Mouse (Mus musculus) testis, postnatal 14 days (tissue): ENCODE measurements around the gene Olfr157.

Experiments
- DNase-seq: peaks from one replicate; pipeline ENCODE4 v3.0.0; 2021; ENCODE audit warnings: low spot score

The Olfr157 gene

DNA sequence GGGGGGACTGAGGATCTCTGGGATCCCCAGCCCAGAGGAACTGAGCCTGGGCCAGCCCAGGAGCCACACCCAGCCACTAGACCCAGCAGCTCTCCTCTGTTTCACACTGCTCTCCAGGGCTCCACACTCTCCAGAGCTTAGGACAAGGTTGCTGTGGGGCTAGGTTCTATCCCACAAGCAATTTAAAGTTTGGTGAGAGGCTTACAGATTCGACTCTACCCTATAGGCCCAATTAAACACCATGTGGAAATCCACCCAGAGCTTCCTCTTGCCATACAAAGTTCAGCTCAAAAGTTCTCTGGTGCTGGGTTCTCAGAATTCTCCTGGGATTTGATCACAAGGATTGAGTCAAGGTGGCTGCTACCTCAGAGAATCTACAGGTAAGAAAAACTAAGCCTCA is at the start of gene Olfr157:
Olfr157 (minus strand) TSS at position 101 of the 400 bp plus-strand sequence.
- DNase-seq, result no peak

DNA sequence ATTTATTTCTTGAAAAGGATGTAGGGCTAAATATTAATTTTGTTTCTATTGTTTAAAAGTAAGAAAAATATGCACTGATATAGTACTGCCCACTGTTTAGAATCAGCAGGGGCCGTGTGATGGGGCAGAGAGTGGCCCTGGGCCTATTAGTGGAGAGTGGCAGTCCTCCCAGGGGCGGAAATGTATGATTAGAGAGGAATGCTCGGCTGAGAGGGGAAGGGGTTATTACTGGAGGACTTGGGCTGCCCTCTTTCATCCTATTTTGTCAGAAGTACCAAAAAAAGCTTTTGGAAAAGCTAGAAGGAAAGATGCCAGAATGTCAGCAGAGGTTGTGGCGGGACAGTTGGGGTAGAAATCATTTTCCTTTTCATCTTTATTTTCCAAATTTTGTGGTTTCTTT is 44.2 kb upstream of the Olfr157 start:
- no peak for DNase-seq

DNA sequence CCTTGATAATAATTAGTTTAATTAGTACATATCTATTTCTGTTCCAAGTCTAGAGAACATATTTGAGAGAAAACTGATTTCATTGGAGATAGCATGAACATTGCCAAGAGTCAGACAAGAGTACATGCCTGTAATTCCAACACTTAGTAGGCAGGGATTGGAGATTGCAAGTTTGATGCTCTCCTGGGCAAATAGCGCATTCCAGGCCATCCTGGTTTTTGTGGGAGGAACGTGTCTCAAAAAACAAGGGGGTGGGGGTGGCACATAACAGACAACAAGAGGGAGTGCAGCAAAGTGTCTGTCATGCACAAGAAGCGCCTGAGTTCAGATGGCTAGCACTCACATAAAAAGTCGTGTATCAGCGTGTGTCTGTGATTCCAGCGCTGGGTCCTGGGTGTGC is 39.6 kb upstream of the Olfr157 start:
- no peak for DNase-seq

DNA sequence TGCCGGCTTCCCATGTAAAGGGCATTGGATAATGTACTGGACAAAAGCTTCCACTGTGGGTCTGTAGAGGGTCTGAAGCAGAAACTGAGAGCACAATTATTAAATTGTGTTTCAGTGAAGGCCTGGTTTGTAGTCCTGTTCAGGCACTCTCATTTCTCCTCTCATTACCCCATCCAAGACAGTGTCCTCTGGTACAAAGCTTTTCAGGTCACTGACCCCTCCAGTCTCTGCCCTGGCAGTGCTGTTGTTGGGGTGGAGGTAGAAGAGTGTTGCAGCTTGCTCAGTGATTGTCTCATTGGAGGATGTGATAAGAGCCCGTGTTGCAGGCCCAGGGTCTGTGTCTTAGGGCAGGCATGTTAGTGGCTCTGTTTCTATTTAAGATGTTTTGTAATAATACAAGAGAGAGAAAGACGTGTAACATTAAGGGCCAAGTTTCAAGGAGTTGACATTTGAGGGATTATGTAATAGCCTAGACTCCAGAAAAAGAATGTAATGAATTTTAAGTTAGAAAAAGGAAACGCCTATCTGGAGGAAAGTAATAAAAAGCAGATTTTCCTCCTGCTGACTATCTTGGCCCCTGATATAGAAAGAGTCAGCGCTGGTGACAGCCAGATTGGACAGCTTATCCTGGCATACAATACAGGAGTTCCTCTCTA is 38.2 kb upstream of the Olfr157 start:
- no peak for DNase-seq

DNA sequence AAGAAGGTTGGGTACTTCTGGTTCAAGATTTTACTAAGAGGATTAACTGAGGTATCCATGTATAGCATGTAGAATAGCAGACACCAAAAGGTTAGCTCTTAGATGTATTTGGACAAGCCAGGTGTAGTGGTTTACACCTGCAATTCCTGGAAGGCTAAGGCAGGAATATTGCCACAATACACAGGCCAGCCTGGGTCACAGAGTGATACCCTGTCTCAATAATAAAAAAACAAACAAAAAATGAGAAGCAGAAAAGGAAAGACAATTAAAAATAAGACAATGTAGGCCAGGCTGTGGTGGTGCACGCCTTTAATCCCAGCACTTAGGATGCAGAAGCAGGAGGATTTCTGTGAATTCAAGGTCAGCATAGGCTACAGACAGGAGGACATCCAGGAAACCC is 37.2 kb upstream of the Olfr157 start:
- no peak for DNase-seq

DNA sequence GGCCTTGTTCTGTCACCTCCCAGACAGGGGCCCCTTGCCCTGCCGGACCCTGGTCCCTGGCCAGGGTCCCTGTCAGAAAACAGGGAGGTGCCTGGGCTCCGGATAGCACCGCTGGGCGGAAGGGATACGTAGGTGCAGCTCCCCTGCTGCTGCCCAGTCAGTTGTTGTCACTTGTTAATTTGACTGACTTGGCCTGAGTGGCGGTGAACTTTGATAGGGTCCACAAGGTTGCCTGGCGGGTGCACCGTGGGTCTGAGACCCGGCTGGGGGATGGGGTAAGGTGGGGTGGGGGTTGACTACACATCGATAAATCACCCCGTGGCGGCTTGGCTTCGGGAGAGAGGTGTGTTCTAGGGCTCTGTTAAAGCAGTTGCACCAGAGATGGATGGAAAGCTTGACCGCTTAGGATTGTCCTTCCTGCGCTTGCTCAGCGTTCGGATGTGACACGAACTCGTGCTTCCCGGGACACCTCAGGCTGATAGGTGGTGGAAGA is 36.0 kb upstream of the Olfr157 start:
- DNase-seq, result no peak

DNA sequence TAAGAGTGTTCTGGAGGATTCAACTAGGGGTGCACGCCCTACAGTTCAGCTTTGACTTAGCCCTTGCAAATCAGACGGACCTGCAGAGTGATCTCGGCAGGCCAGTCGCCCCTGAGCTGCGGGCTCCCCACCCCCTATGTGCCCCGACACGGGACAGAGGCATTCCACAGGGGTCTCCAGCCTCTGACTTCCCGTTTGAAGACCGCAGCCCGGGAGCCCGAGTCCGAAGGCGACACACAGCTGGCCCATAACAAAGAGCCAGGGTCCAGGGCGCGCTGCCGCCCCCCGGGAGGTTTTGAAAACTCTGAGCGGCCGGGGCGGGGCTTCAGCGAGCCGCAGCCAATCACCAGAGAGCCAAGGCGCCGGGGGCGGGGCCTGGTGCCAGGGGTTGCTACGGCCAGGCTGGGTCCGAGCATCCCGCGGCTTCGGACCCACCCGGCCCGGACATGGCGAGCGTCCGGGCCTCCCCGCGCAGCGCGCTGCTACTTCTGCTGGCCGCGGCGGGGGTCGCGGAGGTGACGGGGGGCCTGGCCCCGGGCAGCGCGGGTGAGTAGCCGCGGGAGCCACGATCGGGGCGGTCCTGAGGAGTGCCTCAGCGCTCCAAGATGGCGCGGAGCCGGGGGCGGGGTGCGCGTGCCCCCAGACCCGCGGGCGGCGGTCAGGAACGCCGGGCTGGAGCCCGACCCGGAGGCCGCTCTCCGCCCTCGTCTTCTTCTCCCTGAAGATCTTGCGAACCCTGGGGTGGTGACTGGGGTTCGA is 35.3 kb upstream of the Olfr157 start, which contains the start of gene Reck:
Reck (plus strand) TSS at position 371 of the 759 bp plus-strand sequence.
- DNase-seq, result peak; percentile 91

DNA sequence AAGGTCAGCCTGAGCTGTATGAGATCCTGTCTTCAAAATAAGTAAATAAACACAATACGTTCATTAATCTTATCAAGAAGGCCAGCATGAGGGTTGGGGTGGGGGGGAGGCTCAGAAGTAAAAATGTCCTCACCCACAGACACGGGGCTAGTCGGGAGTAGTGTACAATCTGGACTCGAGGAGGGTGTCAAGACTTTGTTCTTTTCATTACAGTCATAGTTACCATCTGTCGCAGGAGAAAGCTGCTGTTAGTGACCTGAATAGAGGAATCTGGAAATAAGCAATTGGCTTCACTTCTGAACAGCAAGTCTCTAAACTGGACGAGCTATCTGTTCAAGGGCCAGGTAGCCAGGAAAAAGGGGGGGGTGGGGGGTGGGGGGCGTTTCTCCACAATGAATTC is 34.5 kb upstream of the Olfr157 start:
- DNase-seq, result no peak

DNA sequence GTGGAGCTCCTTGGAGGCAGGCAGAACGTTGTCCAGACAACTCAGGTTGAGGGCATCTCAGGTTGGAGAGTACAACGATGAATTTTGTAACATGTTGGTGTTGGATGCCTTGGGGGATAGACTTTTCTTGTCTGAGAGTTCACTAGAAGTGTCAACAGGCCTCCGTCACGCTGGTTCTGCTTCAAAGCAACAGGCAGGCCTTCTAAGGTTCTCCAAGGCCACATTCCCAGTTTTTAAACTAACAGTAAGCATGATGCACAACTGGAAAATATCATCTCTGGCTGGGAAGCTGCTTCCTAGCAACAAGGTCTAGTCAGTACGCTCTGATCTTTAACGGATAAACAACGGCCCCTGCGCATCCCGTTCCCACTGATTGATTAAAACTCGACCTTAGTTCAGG is 29.8 kb upstream of the Olfr157 start:
- DNase-seq, result peak; percentile 29

DNA sequence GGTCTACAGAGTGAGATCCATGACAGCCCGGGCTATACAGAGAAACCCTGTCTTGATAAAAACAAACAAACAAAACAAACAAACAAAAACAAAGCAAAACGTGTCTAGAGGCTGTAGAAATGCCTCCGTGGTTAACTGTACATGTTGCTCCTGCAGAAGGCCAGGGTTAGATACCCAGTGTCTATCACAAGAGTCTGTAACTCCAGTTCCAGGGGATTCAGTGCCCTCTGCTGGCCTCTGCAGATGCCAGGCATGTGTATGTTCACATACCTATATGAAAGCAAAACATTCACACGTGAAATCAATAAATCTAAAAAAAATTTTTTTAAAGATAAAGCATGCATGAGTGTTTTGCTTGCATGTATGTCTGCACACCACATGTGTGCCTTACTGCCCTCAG is 23.3 kb upstream of the Olfr157 start:
- no peak for DNase-seq

DNA sequence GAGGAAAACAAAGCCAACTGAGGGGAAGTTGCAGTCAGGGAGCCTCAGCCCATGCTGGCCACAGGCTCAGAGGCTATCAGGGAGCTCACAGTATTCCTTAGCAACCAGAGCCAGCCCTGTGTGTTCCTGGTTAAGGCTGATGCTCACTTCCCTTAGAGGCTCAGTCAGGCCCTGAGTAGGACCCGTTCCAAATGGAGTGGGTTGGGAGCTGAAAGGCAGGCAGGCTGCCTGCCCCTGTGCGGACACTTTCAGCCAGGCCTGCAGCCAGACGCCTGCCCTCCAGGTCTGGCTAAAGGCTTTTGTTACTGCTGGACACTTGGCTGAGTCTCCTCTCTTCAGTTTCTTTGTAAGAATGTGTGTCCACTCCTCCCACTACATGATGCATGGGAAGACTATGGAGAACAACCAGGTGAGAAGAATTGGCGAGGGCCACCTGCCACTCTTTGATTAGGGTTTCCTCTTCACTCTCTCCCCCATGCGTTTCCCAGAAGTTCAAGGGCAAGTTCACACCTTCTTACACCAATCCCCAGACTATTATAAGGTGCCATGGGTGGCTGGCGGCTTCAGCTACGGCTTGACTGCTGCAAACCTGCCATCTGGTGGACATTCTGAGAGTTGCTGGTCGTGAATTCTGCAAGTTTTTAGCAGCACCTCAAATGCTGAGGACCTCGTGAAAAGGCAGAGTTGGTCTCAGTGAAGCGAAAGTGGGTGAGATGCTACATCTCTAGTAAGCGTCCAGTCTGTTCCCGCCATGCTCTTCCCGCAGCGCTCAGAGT is 20.9 kb upstream of the Olfr157 start:
- DNase-seq, result peak; percentile 31

DNA sequence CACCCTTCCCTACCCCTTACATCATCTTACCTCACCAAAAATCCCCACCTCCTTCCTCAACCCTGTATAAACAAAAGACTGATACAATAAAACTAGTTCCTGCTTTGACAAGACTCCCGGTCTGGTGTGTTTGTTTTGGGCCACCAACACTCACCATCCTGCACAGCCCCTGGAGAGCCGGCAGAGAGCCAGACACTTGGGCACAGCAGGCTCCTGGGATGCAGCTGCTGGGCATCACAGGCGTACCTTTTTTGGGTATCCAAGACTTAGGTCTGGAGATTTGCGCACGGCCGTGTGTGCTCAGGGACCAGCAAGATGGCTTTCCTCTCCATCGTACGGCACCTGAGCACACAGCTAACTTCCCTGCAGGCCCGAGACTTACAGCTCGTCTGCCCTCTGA is 19.9 kb upstream of the Olfr157 start:
- DNase-seq, result no peak

DNA sequence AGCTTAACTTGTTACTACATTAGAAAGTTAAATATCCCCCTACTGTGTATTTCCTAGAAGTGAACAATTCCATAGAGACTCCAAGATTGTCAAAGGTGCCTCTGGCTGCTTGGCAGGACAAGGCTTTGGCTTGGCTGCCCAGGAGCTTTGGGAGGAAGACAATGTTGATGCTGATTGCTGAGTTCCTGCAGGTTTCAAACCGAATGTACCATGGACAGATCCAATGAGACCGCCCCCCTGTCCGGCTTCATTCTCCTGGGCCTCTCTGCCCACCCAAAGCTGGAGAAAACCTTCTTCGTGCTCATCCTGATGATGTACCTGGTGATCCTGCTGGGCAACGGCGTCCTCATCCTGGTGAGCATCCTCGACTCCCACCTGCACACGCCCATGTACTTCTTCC is 14.1 kb upstream of the Olfr157 start:
- no peak for DNase-seq

DNA sequence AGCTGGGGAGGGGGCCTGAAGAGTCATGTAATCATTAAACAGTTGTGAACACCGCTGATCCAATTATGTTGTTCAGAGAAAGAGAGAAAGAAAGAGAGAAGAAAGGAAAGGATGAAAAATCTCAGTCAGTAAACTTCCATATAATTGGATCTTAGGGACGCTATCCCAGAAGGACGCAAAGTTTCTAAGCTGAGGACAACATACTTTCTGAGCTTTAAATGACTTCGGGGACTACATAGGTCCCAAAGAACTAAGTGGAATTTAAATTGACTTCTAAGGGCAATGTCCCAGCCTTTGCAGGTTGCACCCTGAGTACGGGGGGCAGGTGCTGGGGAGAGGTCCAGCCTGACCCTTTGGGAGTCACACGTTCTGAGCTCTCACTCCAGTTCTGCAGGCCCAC is 11.3 kb upstream of the Olfr157 start, which contains the start of gene Olfr155:
Olfr155 (plus strand) TSS at position 301 of the 400 bp plus-strand sequence.
- no peak for DNase-seq

DNA sequence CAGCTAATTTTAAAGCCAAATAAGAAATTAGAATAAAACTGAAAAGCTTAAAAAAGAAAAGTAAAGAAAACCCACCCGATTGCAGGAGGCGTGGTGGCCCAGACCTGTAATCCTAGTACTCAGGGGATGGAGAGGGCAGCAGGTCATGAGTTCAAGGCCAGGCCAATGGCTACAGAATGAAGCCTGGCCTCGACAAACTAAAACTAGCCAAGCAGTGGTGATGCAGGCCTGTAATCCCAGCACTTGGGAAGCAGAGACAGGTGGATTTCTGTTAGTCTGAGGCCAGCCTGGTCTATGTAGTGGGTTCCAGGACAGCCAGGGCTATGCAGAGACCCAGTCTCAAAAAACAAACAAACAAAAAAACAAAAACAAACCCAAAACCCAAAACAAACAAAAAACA is 1.7 kb downstream of the Olfr157 start:
- no peak for DNase-seq

DNA sequence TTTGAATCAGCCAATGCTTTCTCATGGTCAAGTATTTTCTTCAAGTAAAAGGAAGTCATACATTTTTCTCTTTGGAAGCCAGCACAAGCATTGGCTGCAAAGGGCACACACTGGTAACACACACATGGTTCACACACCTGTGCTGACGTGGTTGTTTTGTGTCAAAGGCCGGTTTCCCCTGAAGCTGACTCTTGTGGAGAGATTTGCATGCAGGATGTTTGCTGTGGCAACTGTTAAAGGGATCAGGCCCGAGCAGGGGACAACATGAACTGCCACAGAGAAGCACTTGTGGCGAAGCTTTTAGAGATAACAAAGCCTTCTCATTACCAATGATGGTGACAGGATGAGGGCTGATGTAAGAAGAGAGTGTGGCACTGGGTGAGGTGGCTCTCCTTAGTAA is 5.3 kb downstream of the Olfr157 start:
- DNase-seq, result no peak

DNA sequence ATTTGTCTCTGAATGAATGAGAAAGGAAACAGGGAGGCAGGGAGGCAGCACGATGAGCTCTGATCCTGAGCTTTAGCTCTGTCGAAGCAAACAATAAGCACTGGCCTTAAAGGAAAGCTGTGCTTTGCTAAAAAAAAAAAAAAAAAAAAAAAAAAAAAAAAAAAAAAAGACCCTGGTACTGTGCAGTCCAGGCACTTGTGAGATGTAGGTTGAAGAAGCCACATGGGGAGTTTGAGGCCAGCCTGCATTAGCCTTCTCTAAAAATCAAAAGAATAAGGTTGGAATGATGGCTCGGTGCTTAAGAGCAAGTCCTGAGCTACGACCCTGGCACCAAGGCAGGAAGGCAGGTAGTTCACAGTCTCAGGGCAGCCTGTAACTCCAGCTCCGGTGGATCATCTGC is 6.2 kb downstream of the Olfr157 start:
- no peak for DNase-seq

DNA sequence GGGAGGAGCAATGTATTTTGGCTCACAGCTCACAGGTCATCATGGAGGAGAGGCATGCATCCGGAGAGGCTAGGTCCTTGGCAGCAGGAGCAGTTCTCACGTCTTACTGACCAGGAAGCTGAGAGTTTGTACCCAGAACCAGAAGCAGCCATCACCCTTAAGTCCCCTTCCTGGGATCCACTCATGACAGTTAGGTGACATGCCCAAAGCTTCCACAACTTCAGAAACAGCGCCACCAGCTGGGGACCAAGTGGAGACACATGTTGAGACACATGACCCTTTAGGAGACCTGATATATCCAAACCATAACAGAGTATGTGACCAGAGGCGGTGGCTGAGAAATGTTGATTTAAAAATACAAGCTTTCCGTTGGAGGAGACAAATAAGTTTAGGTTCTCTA is 8.0 kb downstream of the Olfr157 start:
- no peak for DNase-seq

DNA sequence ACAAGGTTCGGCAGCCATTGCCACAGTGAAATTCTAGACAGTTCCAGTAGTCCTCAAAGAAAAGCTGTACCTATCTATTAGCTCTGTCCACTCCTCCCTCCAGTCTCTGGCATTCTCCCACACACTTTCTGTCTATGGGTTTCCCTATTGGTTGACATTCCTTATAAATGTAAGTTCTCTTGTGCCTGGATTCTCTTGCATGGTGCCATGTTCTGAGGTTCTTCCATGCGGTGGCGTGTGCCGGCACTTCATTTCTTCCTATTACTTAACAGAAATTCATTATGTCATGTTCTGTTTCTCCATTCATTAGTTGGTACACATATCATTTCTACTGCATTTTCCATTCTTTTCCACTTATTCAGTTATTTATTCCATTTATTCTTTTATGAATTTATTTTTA is 11.2 kb downstream of the Olfr157 start:
- DNase-seq, result no peak

DNA sequence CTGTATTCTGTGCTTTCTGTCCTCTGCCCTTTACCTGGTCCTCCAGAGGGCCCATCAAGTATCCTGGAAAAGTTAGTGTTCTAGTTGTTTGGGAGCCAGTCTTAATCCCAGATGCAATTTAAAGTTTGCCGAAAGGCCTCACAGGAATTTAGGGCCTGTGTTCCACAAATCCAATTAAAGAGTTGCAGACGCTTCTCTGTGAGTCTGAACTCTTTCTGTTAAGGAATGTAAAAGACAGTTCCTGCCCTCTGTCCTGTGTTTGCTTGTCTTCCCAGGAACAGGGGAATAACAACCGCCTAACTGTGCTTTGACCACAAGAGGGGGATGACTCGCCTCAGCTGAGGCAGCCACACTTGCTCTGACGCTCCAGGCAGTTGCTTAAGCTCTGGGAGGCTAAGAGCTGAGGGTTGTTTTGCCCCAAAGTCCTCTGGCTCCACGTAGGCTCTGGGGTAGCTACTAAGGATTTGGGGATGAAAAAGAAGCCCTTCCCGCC is 16.1 kb downstream of the Olfr157 start, which contains the start of gene Olfr156:
Olfr156 (minus strand) TSS at position 51 of the 493 bp plus-strand sequence.
- no peak for DNase-seq

DNA sequence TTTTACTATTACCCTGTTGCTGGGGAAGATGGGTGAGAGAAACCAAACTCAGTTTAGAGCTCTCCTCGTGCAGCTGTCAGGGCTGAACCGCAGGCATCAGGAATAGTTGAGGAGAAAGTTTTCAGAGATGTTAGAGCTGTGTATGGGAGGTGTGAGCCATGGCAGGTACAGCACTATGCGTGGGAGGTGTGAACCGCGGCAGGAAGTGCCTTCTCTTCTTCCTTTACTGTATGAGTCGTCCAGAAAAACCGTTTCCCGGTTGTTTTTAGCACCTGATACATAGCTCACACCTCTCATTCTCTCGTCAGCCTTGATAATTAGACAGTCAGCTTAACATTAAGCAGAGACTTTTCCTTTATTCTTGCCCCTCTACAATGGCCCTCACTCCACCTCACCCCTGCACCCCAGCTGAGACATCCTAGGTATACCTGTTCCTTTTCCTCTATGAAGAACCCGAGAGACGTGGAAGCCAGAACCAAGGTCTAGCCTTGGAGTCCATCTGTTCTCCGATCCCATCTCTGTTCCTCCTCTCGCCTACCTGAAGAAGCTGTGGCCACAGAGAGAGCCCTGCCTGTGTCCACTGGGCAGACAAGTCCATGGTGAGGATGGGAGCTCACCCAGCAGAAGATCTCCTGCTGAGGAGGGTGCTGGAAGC is 17.0 kb downstream of the Olfr157 start:
- DNase-seq, result no peak

DNA sequence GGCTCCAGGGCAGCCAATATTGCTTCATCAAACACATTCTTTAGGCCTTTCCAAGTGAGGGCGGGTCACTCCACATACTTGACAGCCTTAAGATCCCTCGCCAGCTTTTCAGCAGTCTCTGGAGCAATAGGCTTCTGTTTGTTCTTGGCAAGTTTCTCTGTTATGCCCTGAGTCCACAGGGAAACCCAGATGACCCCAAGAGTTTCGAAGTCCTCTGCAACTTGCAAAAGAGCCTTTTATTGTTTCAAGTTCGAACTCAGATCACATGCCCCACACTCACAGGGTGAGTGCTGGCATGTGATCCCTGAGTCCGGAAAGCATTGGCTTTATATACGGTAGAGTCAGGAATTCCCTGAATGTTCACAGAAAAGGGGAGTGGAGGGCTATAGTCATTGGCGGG is 41.1 kb downstream of the Olfr157 start:
- DNase-seq, result no peak
